Mouse (Mus musculus) heart, embryonic 16.5 days (tissue): ENCODE data around the gene Rem1. TPM values are rescaled to one million over a fixed set of nuclear protein-coding genes. Genes with fewer than 3 reads are reported as not detected.

Experiments
- ATAC-seq: fragments of 200-750 bp; cut with Nextera tagmentation; replicated peaks from 2 replicates; pipeline ENCODE4 v1.8.0; 2017; ENCODE audit warnings: moderate number of reproducible peaks; ENCODE audit not compliant: insufficient read depth, low FRiP score; ENCODE audit errors: extremely low read depth
- H3K27ac ChIP-seq: fragments of 300-500 bp; sonication (generic); 2 replicates; pipeline ENCODE4 v1.5.1; 2014; ENCODE audit warnings: mild to moderate bottlenecking, low read length, control low read depth, moderate library complexity
- H3K27me3 ChIP-seq: fragments of 300-500 bp; sonication (generic); 2 replicates; pipeline ENCODE4 v1.6.1; 2014; ENCODE audit warnings: low read length, mixed read lengths; ENCODE audit not compliant: control insufficient read depth, insufficient read depth
- H3K36me3 ChIP-seq: fragments of 300-500 bp; sonication (generic); 2 replicates; pipeline ENCODE4 v1.6.1; 2014; ENCODE audit not compliant: control insufficient read depth, insufficient read depth
- H3K4me1 ChIP-seq: fragments of 300-500 bp; sonication (generic); 2 replicates; pipeline ENCODE4 v1.6.1; 2014; ENCODE audit warnings: low read length, mixed read lengths; ENCODE audit not compliant: control insufficient read depth, insufficient read depth
- H3K4me2 ChIP-seq: fragments of 300-500 bp; sonication (generic); 2 replicates; pipeline ENCODE4 v1.6.1; 2014; ENCODE audit warnings: low read depth, mild to moderate bottlenecking, control low read depth, low read length
- H3K4me3 ChIP-seq: fragments of 300-500 bp; sonication (generic); 2 replicates; pipeline ENCODE4 v1.5.1; 2014; ENCODE audit warnings: mild to moderate bottlenecking, control low read depth, low read length
- H3K9ac ChIP-seq: fragments of 300-500 bp; sonication (generic); 2 replicates; pipeline ENCODE4 v1.6.1; 2014; ENCODE audit warnings: low read length, control low read depth
- H3K9me3 ChIP-seq: fragments of 300-500 bp; sonication (generic); replicated peaks from 2 replicates; pipeline ENCODE4 v1.6.1; 2016; ENCODE audit warnings: low read length; ENCODE audit not compliant: control insufficient read depth
- WGBS: fragments of 180-500 bp; shearing (Covaris S2); extraction: QIAGEN DNeasy Blood & Tissue Kit; methylation state at CpG from one replicate; pipeline ENCODE4 v1.1.7; 2014; 5-methylcytosine and 5-hydroxymethylcytosine counted together
- polyA plus RNA-seq: library from polyadenylated mRNA; unstranded; fragments of >200 nt; fragmentation: Nextera tagmentation; extraction: Ambion mirVana; gene quantifications from 2 replicates; pipeline ENCODE4 v1.2.1, GENCODE M21; 2015

The Rem1 gene
- 12.8 and 14.8 TPM in 2 replicates for polyA plus RNA-seq

DNA sequence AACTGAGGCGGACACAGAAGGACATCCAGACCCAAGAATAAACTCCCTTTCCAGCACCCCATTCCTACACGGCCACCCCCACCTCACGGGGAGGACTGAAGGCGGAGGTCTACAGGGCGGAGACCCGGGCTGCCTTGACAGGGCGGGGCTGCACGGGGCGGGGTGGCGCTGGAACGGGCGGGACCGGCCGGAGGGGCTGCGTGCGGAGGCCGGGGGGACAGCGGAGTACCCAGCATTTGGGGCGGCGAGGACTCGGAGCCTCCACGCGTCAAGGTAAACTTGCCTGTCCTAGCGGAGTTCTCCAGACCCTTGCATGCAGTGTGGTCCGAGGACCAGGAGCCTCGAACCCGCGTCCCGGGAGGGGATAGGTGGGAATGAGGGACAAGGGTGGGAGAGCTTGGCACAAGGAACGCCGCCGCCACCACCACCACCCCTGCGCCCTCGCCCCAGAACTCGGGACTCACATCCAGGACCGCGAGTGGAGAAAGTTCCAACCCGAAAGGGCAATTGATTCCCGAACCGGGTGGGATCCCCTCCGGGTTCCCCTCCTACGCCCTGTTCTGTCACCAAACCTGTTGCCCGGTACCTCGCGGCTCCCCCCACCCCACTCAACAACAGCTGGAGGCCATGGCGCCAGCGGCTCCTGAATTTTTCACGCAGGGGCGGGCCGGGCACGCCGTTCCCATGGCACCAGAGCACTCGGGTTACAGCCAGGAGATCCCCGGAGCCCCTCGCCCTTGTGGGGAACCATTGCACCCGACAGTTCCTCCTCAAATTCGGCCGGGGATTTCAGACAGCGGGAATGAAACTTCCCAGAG is at the start of gene Rem1:
Gene Rem1, plus strand, starts transcription at position 178 of the 818 bp plus-strand sequence.
- no peaks in the 10 kb centered on the region; the same call in 1 of the 2 replicates for H3K36me3 ChIP-seq
- peak within 1 kb of the TSS; percentile 38 for H3K27ac ChIP-seq
- WGBS = 1% methylated on average over 59 of the region's 59 CpGs

DNA sequence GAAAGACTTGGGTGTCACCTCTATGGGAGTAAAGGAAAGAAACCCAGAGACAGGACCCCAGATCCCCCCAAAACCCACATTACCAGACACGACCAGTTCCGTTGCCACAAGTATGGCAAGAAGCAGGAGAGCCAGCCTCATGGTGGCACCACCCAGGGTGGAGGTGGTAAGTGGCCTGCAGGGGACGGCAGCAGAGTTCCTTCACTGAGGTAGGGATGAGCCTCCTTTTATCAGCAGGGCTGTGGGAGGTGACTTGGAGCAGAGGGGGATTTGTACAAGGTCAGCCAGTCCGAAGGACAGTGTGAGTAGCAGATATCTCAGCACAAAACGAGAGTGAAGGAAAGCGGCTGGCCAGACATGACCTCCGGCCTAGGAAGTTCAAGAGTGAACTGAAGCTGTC is 46.6 kb upstream of the Rem1 start, which contains the start of gene Defb19:
Gene Defb19, minus strand, starts transcription at position 206 of the 400 bp plus-strand sequence.
- no peaks in the 10 kb centered on the region for H3K4me1 ChIP-seq
- no peaks in the 10 kb centered on the region for H3K36me3 ChIP-seq
- H3K4me2 ChIP-seq = no peak within 1 kb of the TSS
- H3K4me3 ChIP-seq = no peak within 1 kb of the TSS
- WGBS = 48% methylated on average over 7 of the region's 7 CpGs
- ATAC-seq = no peak
- no peaks in the 10 kb centered on the region for H3K9me3 ChIP-seq
- H3K27ac ChIP-seq = no peak within 1 kb of the TSS
- no peaks in the 10 kb centered on the region for H3K27me3 ChIP-seq
- no peak within 1 kb of the TSS for H3K9ac ChIP-seq

More for the DNA sequence above, at the start of gene Rem1:
- Histone ChIP-seq H3K4me1 (peaks cover 9% of the 10 kb centered on the region), H3K4me2 (peak within 1 kb of the TSS; percentile 74), H3K9ac (peak within 1 kb of the TSS; percentile 76), H3K9me3 (no peaks in the 10 kb centered on the region), H3K27me3 (peaks cover 28% of the 10 kb centered on the region), H3K4me3 (peak within 1 kb of the TSS; percentile 61)
- peak; percentile 63 for ATAC-seq

DNA sequence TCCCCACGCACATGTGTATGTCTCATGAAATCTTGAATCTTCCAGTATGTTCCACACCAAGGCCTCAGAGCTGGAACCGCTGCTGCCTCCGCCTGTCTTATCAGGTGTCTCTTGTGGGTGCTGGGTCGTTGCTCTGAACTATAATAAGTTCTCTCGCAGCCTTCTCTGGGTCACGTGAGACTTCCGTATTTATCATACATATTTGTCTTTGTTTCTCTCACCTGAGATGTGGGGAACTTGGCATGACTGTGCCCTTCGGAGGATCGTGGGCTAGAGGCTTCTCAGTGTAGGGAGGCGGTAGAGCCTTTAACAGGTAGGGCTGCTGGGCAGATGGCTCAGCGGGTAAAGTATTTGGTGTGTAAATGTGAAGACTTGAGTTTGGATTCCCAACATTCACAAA is 46.1 kb upstream of the Rem1 start:
- no peak overlapping the region for H3K9ac ChIP-seq
- H3K27me3 ChIP-seq = no peaks in the 10 kb centered on the region
- no peaks in the 10 kb centered on the region for H3K4me1 ChIP-seq
- ATAC-seq = no peak
- H3K4me3 ChIP-seq = no peak overlapping the region
- H3K9me3 ChIP-seq = no peaks in the 10 kb centered on the region
- no peak overlapping the region for H3K4me2 ChIP-seq
- H3K27ac ChIP-seq = no peak overlapping the region
- 57% methylated on average over 11 of the region's 11 CpGs for WGBS
- no peaks in the 10 kb centered on the region for H3K36me3 ChIP-seq

DNA sequence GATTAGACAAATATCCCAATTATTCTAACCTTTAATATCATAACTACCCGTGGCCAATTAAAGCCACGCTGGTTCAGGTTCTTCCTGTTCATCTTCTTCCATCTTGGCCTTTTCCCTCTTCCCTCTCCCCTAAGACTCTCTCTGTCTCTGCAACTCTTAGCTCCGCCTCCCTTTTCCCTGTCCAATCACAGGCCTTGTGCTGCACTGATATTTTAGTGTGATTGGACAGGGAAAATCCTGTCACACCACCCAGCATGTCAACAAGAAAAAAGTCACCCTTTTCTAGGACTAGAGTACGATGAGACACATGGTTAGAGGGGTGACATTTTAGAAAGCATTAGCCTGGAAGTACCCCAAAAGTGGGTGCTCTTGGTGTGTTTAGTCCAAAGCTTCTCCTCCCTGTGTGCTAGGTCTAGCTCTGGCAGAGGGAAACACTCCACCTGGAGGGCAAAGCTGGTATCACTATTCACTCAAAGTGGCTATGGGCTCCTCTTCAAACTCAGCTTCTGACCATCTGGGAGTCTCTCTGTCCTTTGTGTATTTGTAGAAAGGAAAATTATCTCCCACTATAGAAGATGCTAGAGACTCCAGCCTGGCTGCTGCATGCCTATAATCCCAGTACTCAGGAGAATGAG is 39.7 kb upstream of the Rem1 start:
- no peak for ATAC-seq

DNA sequence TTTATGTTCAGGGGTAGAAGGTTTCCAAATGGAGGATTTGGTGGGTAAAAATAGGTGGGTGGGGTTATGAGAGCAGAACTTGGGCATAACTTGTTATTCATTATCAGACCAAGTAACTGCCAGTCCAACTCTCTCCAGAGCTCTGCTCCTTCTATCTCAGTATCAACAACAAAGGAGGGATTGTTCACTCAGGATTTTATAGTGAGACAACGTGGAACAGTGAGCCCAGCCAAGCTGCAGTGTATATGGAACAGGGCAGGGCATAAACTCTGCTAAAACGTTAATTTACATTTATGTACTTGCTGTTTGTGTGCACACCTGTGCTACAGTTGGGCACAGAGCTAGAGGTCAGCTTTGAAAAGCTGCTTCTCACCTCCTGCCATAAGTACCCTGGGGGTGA is 38.3 kb upstream of the Rem1 start:
- no peak for ATAC-seq
- Histone ChIP-seq H3K9ac (no peak overlapping the region), H3K9me3 (no peaks in the 10 kb centered on the region), H3K4me1 (no peaks in the 10 kb centered on the region), H3K4me2 (no peak overlapping the region), H3K36me3 (no peaks in the 10 kb centered on the region), H3K27me3 (no peaks in the 10 kb centered on the region), H3K4me3 (no peak overlapping the region), H3K27ac (no peak overlapping the region)
- 38% methylated on average over 2 of the region's 2 CpGs for WGBS

More for the DNA sequence above, 39.7 kb upstream of the Rem1 start:
- H3K27ac ChIP-seq = no peak overlapping the region
- no peak overlapping the region for H3K9ac ChIP-seq
- H3K36me3 ChIP-seq = no peaks in the 10 kb centered on the region
- H3K9me3 ChIP-seq = no peaks in the 10 kb centered on the region
- WGBS = 65% methylated on average over 4 of the region's 4 CpGs
- no peak overlapping the region for H3K4me2 ChIP-seq
- no peaks in the 10 kb centered on the region for H3K4me1 ChIP-seq
- no peak overlapping the region for H3K4me3 ChIP-seq
- H3K27me3 ChIP-seq = no peaks in the 10 kb centered on the region

DNA sequence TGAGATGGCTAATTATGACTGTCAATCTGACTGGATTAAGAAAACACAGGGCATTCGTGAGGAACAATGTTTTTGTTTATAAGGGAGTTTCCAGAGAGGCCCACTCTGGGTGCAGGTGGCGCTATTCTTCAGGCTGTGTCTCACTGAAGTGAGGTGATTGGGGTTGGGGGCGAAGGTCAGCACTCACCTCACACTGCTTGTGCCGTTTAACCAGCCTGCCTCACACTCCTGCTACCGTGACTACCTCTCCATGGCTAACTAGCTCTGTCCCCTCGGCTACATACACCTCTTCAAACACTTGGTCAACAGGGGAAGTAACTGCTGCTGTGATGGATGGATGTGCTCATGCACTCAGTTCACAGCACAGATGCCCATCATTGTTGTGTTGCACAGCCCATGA is 37.7 kb upstream of the Rem1 start:
- H3K27ac ChIP-seq = no peak overlapping the region
- H3K27me3 ChIP-seq = no peaks in the 10 kb centered on the region
- no peaks in the 10 kb centered on the region for H3K9me3 ChIP-seq
- no peaks in the 10 kb centered on the region for H3K36me3 ChIP-seq
- H3K4me1 ChIP-seq = no peaks in the 10 kb centered on the region
- no peak overlapping the region for H3K4me3 ChIP-seq
- ATAC-seq = no peak
- no peak overlapping the region for H3K4me2 ChIP-seq
- H3K9ac ChIP-seq = no peak overlapping the region
- 48% methylated on average over 6 of the region's 6 CpGs for WGBS

DNA sequence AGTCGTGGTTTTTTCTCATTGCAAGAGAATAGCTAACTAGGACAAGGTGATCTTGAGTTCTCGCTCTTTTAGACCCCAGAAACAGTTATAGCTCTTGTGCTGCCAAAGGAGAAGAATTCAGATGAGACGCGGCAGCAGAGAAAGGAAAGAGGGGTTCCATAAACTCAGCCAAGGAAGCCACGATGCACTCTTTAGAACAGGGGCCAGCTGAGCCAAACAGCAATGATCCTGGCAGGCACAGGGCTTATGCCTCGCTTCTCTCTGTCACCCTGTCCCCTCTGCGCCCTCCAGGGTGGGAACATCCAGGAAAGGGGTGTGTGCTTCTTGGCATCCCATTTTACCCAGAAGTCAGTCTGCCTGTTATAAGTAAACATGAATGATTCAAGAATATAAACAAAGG is 27.5 kb upstream of the Rem1 start, which contains the start of gene Defb45:
Gene Defb45, minus strand, starts transcription at position 101 of the 400 bp plus-strand sequence.
- Histone ChIP-seq H3K4me2 (no peak within 1 kb of the TSS), H3K9ac (no peak within 1 kb of the TSS), H3K4me1 (no peaks in the 10 kb centered on the region), H3K4me3 (no peak within 1 kb of the TSS), H3K9me3 (no peaks in the 10 kb centered on the region), H3K27ac (no peak within 1 kb of the TSS), H3K36me3 (no peaks in the 10 kb centered on the region), H3K27me3 (no peaks in the 10 kb centered on the region)
- no peak for ATAC-seq
- 64% methylated on average over 7 of the region's 7 CpGs for WGBS

DNA sequence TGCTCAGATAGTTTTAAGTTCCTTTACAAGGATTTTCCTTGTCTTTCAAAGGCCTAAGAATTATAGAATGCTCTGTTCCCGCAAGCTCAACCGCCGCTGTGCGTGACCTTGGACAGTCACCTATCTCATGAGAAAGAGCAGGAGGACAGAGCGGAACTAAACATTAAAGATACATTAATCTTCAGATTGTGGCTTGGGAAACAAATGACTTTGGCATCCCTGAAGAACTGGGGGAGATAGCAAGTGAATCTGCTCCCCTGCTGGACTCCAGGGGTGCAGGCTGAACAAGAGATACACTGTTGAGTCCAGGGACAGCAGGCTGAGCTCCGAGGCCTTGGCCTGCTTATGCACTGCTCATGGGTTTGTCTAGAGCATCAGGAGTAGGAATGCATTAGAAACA is 26.7 kb upstream of the Rem1 start:
- ATAC-seq = no peak
- Histone ChIP-seq H3K4me1 (no peaks in the 10 kb centered on the region), H3K27me3 (no peaks in the 10 kb centered on the region), H3K4me3 (no peak overlapping the region), H3K36me3 (no peaks in the 10 kb centered on the region), H3K9ac (no peak overlapping the region), H3K9me3 (no peaks in the 10 kb centered on the region), H3K4me2 (no peak overlapping the region), H3K27ac (no peak overlapping the region)
- 75% methylated on average over 6 of the region's 6 CpGs for WGBS
